In genomic region chr6:88233996-88234395, GRCm38 (mm10) we compare ENCODE assay signal across 17 mouse cellular contexts. TPM values are rescaled to one million over a fixed set of nuclear protein-coding genes. Genes with fewer than 3 reads are reported as not detected.
DNase-seq lines count a peak whose midpoint lies in the region; ATAC-seq and TF ChIP-seq lines count a peak whose summit lies in the region.
"Had no signal": no experiment of that assay in that cellular context is flagged by ENCODE, and none has a peak within 500 bp of the region (broad histone marks: within the 10 kb centered on the region; RNA-seq: fewer than 3 reads in every experiment).

No protein-coding gene starts in this region.

- no peak overlapping the region for H3K27ac ChIP-seq in hindbrain, postnatal 0 days
- H3K27ac ChIP-seq: embryonic facial prominence, embryonic 15.5 days; forebrain, embryonic 12.5 days; heart, adult 2 months; limb, embryonic 13.5 days; neural tube, embryonic 13.5 days had no signal

- no peak overlapping the region for H3K4me3 ChIP-seq in hindbrain, postnatal 0 days (ENCODE audit: low read length)
- H3K4me3 ChIP-seq: embryonic facial prominence, embryonic 15.5 days; forebrain, embryonic 12.5 days; heart, adult 2 months; limb, embryonic 13.5 days; neural tube, embryonic 13.5 days had no signal

- no peaks in the 10 kb centered on the region for H3K36me3 ChIP-seq in hindbrain, postnatal 0 days (ENCODE audit: insufficient read depth, low read length)
- H3K36me3 ChIP-seq: embryonic facial prominence, embryonic 15.5 days; forebrain, embryonic 12.5 days; limb, embryonic 13.5 days; neural tube, embryonic 13.5 days had no signal

- peaks cover 7% of the 10 kb centered on the region; the same call in 1 of the 2 replicates for H3K4me1 ChIP-seq in hindbrain, postnatal 0 days (ENCODE audit: insufficient read depth, low read length)

- peak; percentile 41 for DNase-seq in embryo, embryonic 9.5 days (ENCODE audit: extremely low spot score)
- no peak for DNase-seq in embryo, embryonic 11 days
- peak; percentile 40 to 50 for DNase-seq in kidney, adult 8-10 months
- peak; percentile 51 to 61 for DNase-seq in kidney, postnatal 4 days
- peak; percentile 54 for DNase-seq in urinary bladder, adult 2 months (ENCODE audit: low spot score)
- DNase-seq in gastrocnemius, postnatal 36 days, result no peak
- no peak for DNase-seq in hindbrain, postnatal 0 days (ENCODE audit: low spot score)
- DNase-seq in T-cell, adult 2 months (ENCODE audit: low spot score), result no peak
- DNase-seq: cerebellum, adult 11 months; heart, adult 2 months; retina, postnatal 1 day had no signal

- intact Hi-C loops in gastrocnemius, postnatal 36 days (cut with DNase I), result no loop called here

- no peaks in the 10 kb centered on the region for H3K27me3 ChIP-seq in hindbrain, postnatal 0 days (ENCODE audit: insufficient read depth, low read length)

- no peak overlapping the region for H3K9ac ChIP-seq in hindbrain, postnatal 0 days (replicated peaks; ENCODE audit: low read length)
- H3K9ac ChIP-seq: embryonic facial prominence, embryonic 15.5 days; forebrain, embryonic 12.5 days; limb, embryonic 13.5 days; neural tube, embryonic 13.5 days had no signal

- WGBS in hindbrain, postnatal 0 days, result 83% methylated on average over 8 of the region's 8 CpGs

- no peak for TF ChIP-seq CTCF in hindbrain, postnatal 0 days (IDR thresholded peaks at IDR 0.05; ENCODE audit: low read depth)

- H3K9me3 ChIP-seq in hindbrain, postnatal 0 days (ENCODE audit: low read length), result no peaks in the 10 kb centered on the region
- H3K9me3 ChIP-seq: embryonic facial prominence, embryonic 15.5 days; forebrain, embryonic 12.5 days; limb, embryonic 13.5 days; neural tube, embryonic 13.5 days had no signal

- ATAC-seq in hindbrain, postnatal 0 days, result no peak
- ATAC-seq: midbrain, embryonic 16.5 days had no signal

- no peak overlapping the region for H3K4me2 ChIP-seq in hindbrain, postnatal 0 days (ENCODE audit: low read depth, low read length)
- H3K4me2 ChIP-seq: embryonic facial prominence, embryonic 15.5 days; forebrain, embryonic 12.5 days; limb, embryonic 13.5 days; neural tube, embryonic 13.5 days had no signal

RNA-seq across cellular contexts. Expression of gene Dnajb8, which starts 11.9 kb away (rescaled TPM):
- not detected in 2 replicates for polyA plus RNA-seq in urinary bladder, adult 2 months (2012; rRNA removed)
- not detected for total RNA-seq in gastrocnemius, postnatal 36 days (2021)
- total RNA-seq in hindbrain, postnatal 0 days (2014; rRNA removed), result not detected in 2 replicates
- polyA plus RNA-seq in hindbrain, postnatal 0 days (2015; fragmentation: Nextera tagmentation; extraction: Ambion mirVana), result not detected in 2 replicates
- total RNA-seq: heart, adult 2 months; heart, postnatal 25 days had no signal
- polyA plus RNA-seq: embryonic facial prominence, embryonic 15.5 days; forebrain, embryonic 12.5 days; limb, embryonic 13.5 days; midbrain, embryonic 16.5 days; neural tube, embryonic 13.5 days had no signal

RNA-seq across cellular contexts. Expression of gene Gata2, which starts 40.3 kb away (rescaled TPM):
- 41.4 and 55.5 TPM in 2 replicates for polyA plus RNA-seq in urinary bladder, adult 2 months (2012; rRNA removed)
- 1 to 10 TPM; 4.2 to 4.3 TPM for total RNA-seq in gastrocnemius, postnatal 36 days (2021)
- 6.1 and 7.5 TPM in 2 replicates for total RNA-seq in hindbrain, postnatal 0 days (2014; rRNA removed)
- polyA plus RNA-seq in hindbrain, postnatal 0 days (2015; fragmentation: Nextera tagmentation; extraction: Ambion mirVana), result 17.9 and 19.7 TPM in 2 replicates

Comparison
In these comparisons a context has a peak if more than half of its experiments do, and no peak if none do; other contexts are left out.
1. DNase-seq: peak in embryo, embryonic 9.5 days (single experiment), kidney, adult 8-10 months (2 of 2), kidney, postnatal 4 days (2 of 2) and urinary bladder, adult 2 months (single experiment); none in embryo, embryonic 11 days (single experiment), gastrocnemius, postnatal 36 days (0 of 2), hindbrain, postnatal 0 days (single experiment) and T-cell, adult 2 months (single experiment).